Mouse (Mus musculus) spleen, adult 2 months (tissue): Measurements from ENCODE around the gene Defb22.

Source experiments
- CTCF ChIP-seq: fragments of 200-500 bp; IDR thresholded peaks from 2 replicates; pipeline ENCODE4 v1.5.1; 2011; ENCODE audit warnings: mild to moderate bottlenecking, inconsistent platforms; ENCODE audit not compliant: insufficient read depth, insufficient read length, insufficient replicate concordance; ENCODE audit errors: extremely low read depth
- POLR2A ChIP-seq: fragments of 200-500 bp; IDR thresholded peaks from 2 replicates; pipeline ENCODE4 v1.6.1; 2011; ENCODE audit warnings: low read depth, low read length, inconsistent platforms

DNA sequence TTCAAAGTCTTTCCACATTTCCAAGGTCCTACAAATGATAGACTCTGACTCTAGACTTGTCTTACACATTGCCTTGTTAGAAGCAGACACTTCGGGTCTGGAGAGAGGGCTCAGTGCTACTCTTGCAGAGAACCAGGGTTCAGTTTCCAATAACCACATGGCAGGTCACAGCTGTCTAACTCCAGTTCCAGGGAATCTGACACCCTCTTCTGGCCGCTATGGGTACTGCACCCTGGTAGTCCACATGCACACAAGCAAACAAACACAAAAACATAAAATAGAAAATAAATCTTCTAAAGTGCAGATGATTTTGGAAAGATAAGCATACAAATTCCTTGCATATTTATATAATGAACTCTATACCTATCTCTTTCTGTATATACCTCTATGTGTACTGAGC, 2.9 kb downstream of the Defb22 start:
- TF ChIP-seq CTCF = no peak
- TF ChIP-seq POLR2A = no peak
